Mouse (Mus musculus) left cerebral cortex, postnatal 4 days (tissue): Measurements from ENCODE around the gene Lyrm2. TPM values are rescaled to one million over a fixed set of nuclear protein-coding genes. Genes with fewer than 3 reads are reported as not detected.

Experiments used
- DNase-seq: peaks from one replicate; pipeline ENCODE4 v3.0.0-alpha.2; 2022
- intact Hi-C: fragments of 180-260 bp; cut with DNase I; formaldehyde crosslinking; loops from one replicate; pipeline ENCODE4 v1.15.1; 2025
- total RNA-seq, 2 experiments: library from RNA; stranded (reverse); gene quantifications; 2 replicates each; pipeline ENCODE4 v1.2.3; 2021

Gene Lyrm2
- 10 to 100 TPM; 40.7 to 44.0 TPM for total RNA-seq

GRCm38 (mm10) chr4:32799966-32800576 lies at the start of gene Lyrm2:
TSS of gene Lyrm2 (plus strand) at chr4:32800253.
- DNase-seq = peak; percentile 83
- intact Hi-C loops = loop anchor here (10.0 kb wide), 1 partner anchor 155 kb away; the partner anchor contains the start of gene Ankrd6

GRCm38 (mm10) chr4:32750711-32751110 lies 49.3 kb upstream of the Lyrm2 start:
- intact Hi-C loops = loop anchor here (10.0 kb wide), 2 partner anchors 204 to 364 kb away; partner anchors contain the start of gene Ankrd6
- DNase-seq = no peak

- intact Hi-C loops = loop anchor here (10.0 kb wide), 2 partner anchors 197 to 357 kb away; partner anchors contain the start of gene Ankrd6
- DNase-seq = no peak
Measured at GRCm38 (mm10) chr4:32757430-32757829, 42.6 kb upstream of the Lyrm2 start.

GRCm38 (mm10) chr4:32767471-32767870 lies 32.6 kb upstream of the Lyrm2 start:
- intact Hi-C loops = loop anchor here (10.0 kb wide), 1 partner anchor 247 kb away; no protein-coding TSS in a partner anchor
- DNase-seq = no peak

GRCm38 (mm10) chr4:32768046-32768445 lies 32.0 kb upstream of the Lyrm2 start:
- intact Hi-C loops = loop anchor here (10.0 kb wide), 1 partner anchor 247 kb away; no protein-coding TSS in a partner anchor
- no peak for DNase-seq

GRCm38 (mm10) chr4:32770284-32770810 lies 29.7 kb upstream of the Lyrm2 start:
- intact Hi-C loops = no loop called here
- no peak for DNase-seq

- no peak for DNase-seq
- intact Hi-C loops = no loop called here
Measured at GRCm38 (mm10) chr4:32779996-32780395, 20.1 kb upstream of the Lyrm2 start.

- intact Hi-C loops = no loop called here
- DNase-seq = no peak
Measured at GRCm38 (mm10) chr4:32787110-32787509, 12.9 kb upstream of the Lyrm2 start.

GRCm38 (mm10) chr4:32789020-32789419 lies 11.0 kb upstream of the Lyrm2 start:
- DNase-seq = no peak
- intact Hi-C loops = no loop called here

GRCm38 (mm10) chr4:32798976-32799375 lies 1.1 kb upstream of the Lyrm2 start:
- intact Hi-C loops = no loop called here
- DNase-seq = no peak

GRCm38 (mm10) chr4:32800577-32801170 lies 621 bp downstream of the Lyrm2 start:
- DNase-seq = no peak
- intact Hi-C loops = loop anchor here (10.0 kb wide), 1 partner anchor 154 kb away; the partner anchor contains the start of gene Ankrd6

- intact Hi-C loops = no loop called here
Measured at GRCm38 (mm10) chr4:32817478-32817877, 17.4 kb downstream of the Lyrm2 start.

GRCm38 (mm10) chr4:32820676-32821075 lies 20.6 kb downstream of the Lyrm2 start:
- intact Hi-C loops = no loop called here
- DNase-seq = no peak

More at GRCm38 (mm10) chr4:32817478-32817877, 17.4 kb downstream of the Lyrm2 start:
- no peak for DNase-seq

GRCm38 (mm10) chr4:32824254-32824653 lies 24.2 kb downstream of the Lyrm2 start:
- DNase-seq = no peak
- intact Hi-C loops = no loop called here

GRCm38 (mm10) chr4:32826925-32827324 lies 26.9 kb downstream of the Lyrm2 start:
- intact Hi-C loops = no loop called here
- DNase-seq = peak; percentile 95

- DNase-seq = no peak
- intact Hi-C loops = no loop called here
Measured at GRCm38 (mm10) chr4:32828385-32829077, 28.5 kb downstream of the Lyrm2 start.

- no peak for DNase-seq
- intact Hi-C loops = no loop called here
Measured at GRCm38 (mm10) chr4:32829316-32829715, 29.3 kb downstream of the Lyrm2 start.

GRCm38 (mm10) chr4:32833494-32834282 lies 33.6 kb downstream of the Lyrm2 start:
- no peak for DNase-seq
- intact Hi-C loops = no loop called here

GRCm38 (mm10) chr4:32834541-32834940 lies 34.5 kb downstream of the Lyrm2 start:
- intact Hi-C loops = no loop called here
- DNase-seq = no peak

GRCm38 (mm10) chr4:32836071-32836470 lies 36.0 kb downstream of the Lyrm2 start:
- DNase-seq = peak; percentile 63
- intact Hi-C loops = no loop called here
